Mouse (Mus musculus) liver, adult 2 months (tissue): ENCODE results near the gene Gm49711.

Source experiments
- CTCF ChIP-seq: fragments of 200-500 bp; IDR thresholded peaks from 2 replicates; pipeline ENCODE4 v1.5.1; 2011; ENCODE audit warnings: low read depth, low read length, control low read depth
- POLR2A ChIP-seq: fragments of 200-500 bp; IDR thresholded peaks from 2 replicates; pipeline ENCODE4 v1.6.1; 2011; ENCODE audit warnings: low read length, control low read depth; ENCODE audit not compliant: insufficient read depth; ENCODE audit errors: extremely low read depth

- TF ChIP-seq CTCF (no peak), POLR2A (no peak)
These were observed 90.2 kb downstream of the Gm49711 start for GRCm38 (mm10) chr16:92148367-92148728.
